Mouse (Mus musculus) ES-E14 (cell line): ENCODE results near the gene Rpl23. TPM values are rescaled to one million over a fixed set of nuclear protein-coding genes. Genes with fewer than 3 reads are reported as not detected.
A peak's percentile ranks its signal among the peaks of the same experiment; 100 is the strongest.

Experiments
- DNase-seq: peaks from one replicate; pipeline ENCODE4 v3.0.0-alpha.2; 2013; ENCODE audit warnings: low read depth, low spot score
- H3K27ac ChIP-seq: 2 replicates; pipeline ENCODE4 v1.5.1; 2012; ENCODE audit warnings: low read depth, mild to moderate bottlenecking, low read length, moderate library complexity, mixed read lengths; ENCODE audit not compliant: poor library complexity, insufficient read depth, severe bottlenecking
- H3K36me3 ChIP-seq: 2 replicates; pipeline ENCODE4 v1.6.1; 2012; ENCODE audit warnings: mild to moderate bottlenecking, low read length, moderate library complexity, mixed read lengths; ENCODE audit not compliant: control insufficient read depth, poor library complexity, insufficient read depth, severe bottlenecking
- H3K4me1 ChIP-seq, 2 experiments: fragments of 150-350 bp in 1 of 2; sonication (generic) in 1 of 2; 2 replicates each; pipeline ENCODE4 v1.6.1; 2012; ENCODE audit warnings: low read length in 2 of 2, mild to moderate bottlenecking in 1 of 2, mixed read lengths in 1 of 2; ENCODE audit not compliant: control insufficient read depth in 2 of 2, insufficient read depth in 2 of 2, poor library complexity in 1 of 2
- H3K4me3 ChIP-seq, 2 experiments: fragments of 150-350 bp in 1 of 2; sonication (generic) in 1 of 2; 2 replicates each; pipeline ENCODE4 v1.5.1; 2012; ENCODE audit warnings: low read length in 2 of 2, low read depth in 1 of 2, mild to moderate bottlenecking in 1 of 2, mixed read lengths in 1 of 2; ENCODE audit not compliant: insufficient read depth in 1 of 2, poor library complexity in 1 of 2, severe bottlenecking in 1 of 2
- H3K9ac ChIP-seq: 2 replicates; pipeline ENCODE4 v1.6.1; 2012; ENCODE audit warnings: low read depth, mild to moderate bottlenecking, low read length, mixed read lengths; ENCODE audit not compliant: poor library complexity, insufficient read depth, severe bottlenecking
- H3K9me3 ChIP-seq: fragments of 150-350 bp; sonication (generic); 2 replicates; pipeline ENCODE4 v1.6.1; 2012; ENCODE audit warnings: low read depth, mild to moderate bottlenecking, low read length; ENCODE audit not compliant: control insufficient read depth, insufficient read depth
- CHD2 ChIP-seq: IDR thresholded peaks from 2 replicates; pipeline ENCODE4 v1.6.1; 2014; ENCODE audit warnings: mild to moderate bottlenecking, low read depth, low read length, inconsistent platforms
- HCFC1 ChIP-seq: IDR thresholded peaks from 2 replicates; pipeline ENCODE4 v1.6.1; 2012; ENCODE audit warnings: low read length, inconsistent platforms, borderline replicate concordance; ENCODE audit not compliant: insufficient read depth
- MAFK ChIP-seq: IDR thresholded peaks from 2 replicates; pipeline ENCODE4 v1.6.1; 2014; ENCODE audit warnings: mild to moderate bottlenecking, low read depth, low read length, inconsistent platforms; ENCODE audit not compliant: insufficient read depth
- ZC3H11A ChIP-seq: IDR thresholded peaks from 2 replicates; pipeline ENCODE4 v1.6.1; 2012; ENCODE audit warnings: low read depth, mild to moderate bottlenecking, inconsistent platforms, low read length, borderline replicate concordance
- ZNF384 ChIP-seq: IDR thresholded peaks from 2 replicates; pipeline ENCODE4 v1.6.1; 2012; ENCODE audit warnings: low read depth, low read length, inconsistent platforms
- in situ Hi-C, 2 experiments: fragments of 600-800 bp; cut with MboI; formaldehyde crosslinking; loops; one replicate each; pipeline ENCODE4 v1.15.1; 2025; ENCODE audit warnings: low sequenced_read_pairs in 2 of 2, inconsistent platforms in 1 of 2; ENCODE audit not compliant: unreplicated experiment in 2 of 2
- total RNA-seq: library from RNA; depleted of rRNA; stranded (reverse); fragments of 300-350 nt; gene quantifications from 2 replicates; pipeline ENCODE4 v1.2.3, GENCODE M21; 2012

Gene Rpl23
- total RNA-seq, 1 experiment = 1,430 TPM

DNA sequence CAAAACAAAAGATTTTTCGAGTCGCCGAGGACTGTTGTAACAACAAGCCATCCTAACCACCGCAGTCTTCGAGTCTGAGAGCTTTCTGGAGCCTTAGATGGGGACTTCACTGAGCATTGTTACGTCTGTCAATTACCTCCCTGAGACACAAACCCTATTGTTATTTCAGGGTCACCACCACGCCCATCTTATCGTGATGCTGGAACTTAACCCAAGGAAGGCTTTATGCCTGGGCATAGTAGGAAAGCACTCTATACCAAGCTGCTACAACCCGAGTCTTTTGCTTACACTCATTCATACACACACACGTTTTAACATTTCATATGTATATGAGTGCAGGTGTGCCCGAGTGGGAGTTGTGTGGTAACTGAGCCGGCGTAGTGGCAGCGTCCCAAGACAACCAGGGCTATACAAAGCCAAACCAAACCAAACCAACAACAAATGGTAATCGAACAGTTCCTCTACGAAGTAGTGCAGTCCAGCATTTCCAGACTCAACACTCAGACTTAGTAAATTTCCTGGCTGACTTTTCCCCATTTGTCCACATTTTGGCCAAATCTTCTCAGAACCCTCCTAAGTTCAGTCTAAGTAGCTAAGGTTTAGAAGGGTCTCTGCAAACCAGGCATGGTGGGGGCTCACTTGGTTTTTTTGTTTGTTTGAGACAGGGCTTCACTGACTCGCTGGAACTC lies 6.3 kb downstream of the Rpl23 start, which contains the start of gene 1700001P01Rik:
TSS of gene 1700001P01Rik (minus strand) at position 111 of the 689 bp plus-strand sequence.
- peak within 1 kb of the TSS; percentile 41; the same call in 1 of the 2 replicates for H3K9ac ChIP-seq
- H3K27ac ChIP-seq = peak within 1 kb of the TSS; percentile 66
- peaks cover 0 to 3% of the 10 kb centered on the region in 2 experiments; a peak in 1 of 4 replicates for H3K4me1 ChIP-seq
- no peak for DNase-seq
- H3K36me3 ChIP-seq = peaks cover 38% of the 10 kb centered on the region
- no peak for TF ChIP-seq HCFC1
- H3K4me3 ChIP-seq = peak within 1 kb of the TSS in 1 of 2 experiments; percentile 30; a peak in 3 of 4 replicates
- in situ Hi-C loops = no loop called here
- H3K9me3 ChIP-seq = no peaks in the 10 kb centered on the region

DNA sequence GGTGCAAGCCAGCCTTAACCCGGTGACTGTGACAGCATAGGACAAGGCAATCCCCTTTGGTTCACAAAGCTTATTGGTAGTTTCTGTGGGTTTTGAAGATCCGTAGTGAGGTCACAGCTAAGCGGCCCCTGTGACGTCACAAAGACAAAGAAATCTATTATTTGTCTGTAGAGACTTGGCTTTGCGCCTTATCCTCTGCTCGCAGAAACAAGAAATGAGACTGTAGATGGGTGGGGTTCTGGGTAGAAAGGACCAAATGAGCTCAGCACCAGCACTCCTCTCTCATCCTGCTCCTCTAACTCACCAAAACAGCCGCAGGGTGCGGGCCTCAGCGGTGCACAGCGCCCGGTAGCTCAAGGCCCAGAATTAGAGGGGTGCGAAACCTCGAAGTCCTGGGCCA lies 7.1 kb downstream of the Rpl23 start:
- Histone ChIP-seq H3K4me3 (peak overlapping the region in 1 of 2 experiments; percentile 30; a peak in 3 of 4 replicates), H3K4me1 (peaks cover 0 to 3% of the 10 kb centered on the region in 2 experiments; a peak in 1 of 4 replicates), H3K9ac (peak overlapping the region; percentile 24; the same call in 1 of the 2 replicates), H3K27ac (peak overlapping the region; percentile 26), H3K36me3 (peaks cover 31% of the 10 kb centered on the region), H3K9me3 (no peaks in the 10 kb centered on the region)
- DNase-seq = no peak
- TF ChIP-seq ZNF384 (no peak), ZC3H11A (no peak), MAFK (no peak), CHD2 (no peak), HCFC1 (no peak)
- in situ Hi-C loops = no loop called here

DNA sequence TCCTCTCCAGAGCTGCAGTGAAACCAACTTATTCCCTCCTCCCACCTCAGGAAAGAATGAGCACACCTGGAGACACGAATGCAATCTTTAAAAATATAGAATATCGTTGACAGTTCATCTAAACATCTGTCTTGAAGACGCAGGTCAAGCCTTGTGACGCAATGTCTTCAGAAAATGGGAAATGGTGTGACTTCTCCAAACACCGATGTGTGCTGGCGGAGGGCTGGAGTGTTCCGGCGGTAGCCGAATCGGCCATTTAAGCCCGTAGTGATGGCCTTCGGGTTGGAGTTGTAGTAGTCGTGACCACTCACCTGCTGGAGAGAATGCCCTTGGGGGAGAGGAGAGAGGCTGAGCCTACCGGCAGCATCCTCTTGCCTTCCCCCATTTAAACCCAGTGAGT lies 10.8 kb downstream of the Rpl23 start:
- in situ Hi-C loops = no loop called here
- Histone ChIP-seq H3K9me3 (no peaks in the 10 kb centered on the region), H3K36me3 (no peaks in the 10 kb centered on the region), H3K27ac (no peak overlapping the region), H3K4me1 (peaks cover 0 to 3% of the 10 kb centered on the region in 2 experiments; a peak in 1 of 4 replicates), H3K9ac (no peak overlapping the region), H3K4me3 (no peak overlapping the region)
- DNase-seq = no peak
- TF ChIP-seq ZNF384 (no peak), CHD2 (no peak), HCFC1 (no peak)

DNA sequence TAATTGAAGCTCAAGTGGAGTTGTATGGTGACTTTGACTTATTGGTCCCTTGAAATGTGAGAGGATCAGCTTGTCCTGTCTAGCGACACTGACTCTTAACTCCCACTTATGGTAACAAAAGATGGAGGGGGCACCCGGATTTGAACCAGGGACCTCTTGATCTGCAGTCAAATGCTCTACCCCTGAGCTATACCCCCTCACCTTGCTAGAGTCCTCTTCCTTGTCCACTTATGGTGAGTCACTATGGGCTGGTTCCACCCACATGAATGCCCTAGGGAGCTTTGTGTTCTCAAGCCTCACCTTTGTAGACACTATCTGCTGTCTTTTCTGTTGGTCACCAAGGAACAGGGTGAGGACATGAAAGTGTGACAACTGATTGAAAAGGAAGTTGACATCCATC lies 12.5 kb downstream of the Rpl23 start:
- peaks cover 4% of the 10 kb centered on the region; the same call in 1 of the 2 replicates for H3K36me3 ChIP-seq
- TF ChIP-seq HCFC1 (no peak), ZC3H11A (no peak), ZNF384 (no peak), MAFK (no peak), CHD2 (no peak)
- H3K9ac ChIP-seq = no peak overlapping the region
- no peaks in the 10 kb centered on the region for H3K9me3 ChIP-seq
- no peak for DNase-seq
- peaks cover 0 to 6% of the 10 kb centered on the region in 2 experiments; a peak in 2 of 4 replicates for H3K4me1 ChIP-seq
- in situ Hi-C loops = no loop called here
- no peak overlapping the region for H3K27ac ChIP-seq
- no peak overlapping the region for H3K4me3 ChIP-seq

DNA sequence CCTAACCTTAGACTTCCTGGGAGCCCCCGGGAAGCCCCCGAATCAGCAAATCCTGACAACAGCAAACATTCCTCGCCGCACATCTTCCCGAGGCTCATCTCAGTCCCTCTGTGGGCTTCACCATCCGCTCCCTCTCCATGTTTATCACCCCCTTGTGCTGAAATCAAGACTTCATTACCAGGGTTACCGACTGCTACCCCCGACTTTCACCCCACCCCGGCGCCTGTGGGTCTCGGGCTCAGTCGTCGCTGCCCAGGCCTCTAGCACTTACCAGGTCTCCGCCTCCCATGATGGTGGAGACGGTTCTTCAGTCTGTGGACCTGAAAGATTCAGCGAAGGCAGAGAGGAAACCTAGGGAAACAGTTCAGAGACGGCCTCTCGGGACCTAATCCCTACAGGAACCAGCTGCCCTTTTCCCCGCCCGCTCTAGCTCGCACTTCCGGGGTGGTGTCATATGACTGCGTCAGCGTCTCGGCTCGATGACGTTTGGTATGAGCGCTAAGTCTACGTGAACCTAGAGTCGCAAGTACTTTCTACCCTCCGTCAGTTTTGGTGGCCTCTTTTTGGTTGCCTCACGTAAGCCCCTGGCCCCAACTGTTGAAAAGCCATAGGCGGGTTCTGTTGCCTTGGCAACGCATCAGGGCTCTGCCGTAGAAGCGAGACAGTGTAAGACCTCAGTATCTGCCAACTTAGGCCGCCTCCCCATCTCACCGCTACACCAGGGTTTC lies 15.9 kb downstream of the Rpl23 start, which contains the start of gene Cwc25:
TSS of gene Cwc25 (minus strand) at position 403 of the 728 bp plus-strand sequence.
- peak; percentile 88 for TF ChIP-seq HCFC1
- no peak for TF ChIP-seq ZNF384
- Histone ChIP-seq H3K9me3 (no peaks in the 10 kb centered on the region), H3K9ac (peak within 1 kb of the TSS; percentile 87), H3K27ac (peak within 1 kb of the TSS; percentile 34; the same call in 1 of the 2 replicates), H3K36me3 (peaks cover 17% of the 10 kb centered on the region; the same call in 1 of the 2 replicates), H3K4me1 (peaks cover 0 to 8% of the 10 kb centered on the region in 2 experiments; a peak in 2 of 4 replicates), H3K4me3 (peak within 1 kb of the TSS; percentile 80 to 87)
- DNase-seq = peak; percentile 95
- in situ Hi-C loops = no loop called here
